9 mouse cellular contexts compared by ENCODE assay signal in genomic region chr9:65666042-65666441, GRCm38 (mm10). TPM values are rescaled to one million over a fixed set of nuclear protein-coding genes. Genes with fewer than 3 reads are reported as not detected.
DNase-seq lines count a peak whose midpoint lies in the region; ATAC-seq lines count a peak whose summit lies in the region.
"Had no signal": no experiment of that assay in that cellular context is flagged by ENCODE, and none has a peak within 500 bp of the region (broad histone marks: within the 10 kb centered on the region; RNA-seq: fewer than 3 reads in every experiment).

No protein-coding gene starts in this region.

- H3K27me3 ChIP-seq in forebrain, embryonic 10.5 days (ENCODE audit: poor library complexity, severe bottlenecking): no peaks in the 10 kb centered on the region
- H3K27me3 ChIP-seq in forebrain, embryonic 15.5 days: no peaks in the 10 kb centered on the region
- H3K27me3 ChIP-seq: lung, embryonic 15.5 days had no signal

- peaks cover 10% of the 10 kb centered on the region for H3K4me1 ChIP-seq in forebrain, embryonic 10.5 days
- H3K4me1 ChIP-seq in forebrain, embryonic 15.5 days: no peaks in the 10 kb centered on the region
- H3K4me1 ChIP-seq: lung, embryonic 15.5 days had no signal

- DNase-seq in forebrain, embryonic 10.5 days (ENCODE audit: extremely low spot score, low spot score): peak; percentile 61
- peak; percentile 54 for DNase-seq in Muller cell, postnatal 12 days (ENCODE audit: inconsistent ontology term)
- peak; percentile 73 to 84 for DNase-seq in cerebellum, postnatal 25 days
- DNase-seq in gastrocnemius, postnatal 14 days: peak; percentile 66
- DNase-seq in kidney, postnatal 25 days: peak; percentile 86 to 89
- peak; percentile 91 for DNase-seq in lung, postnatal 36 days
- DNase-seq in right cerebral cortex, postnatal 4 days: peak; percentile 65

- H3K4me2 ChIP-seq in forebrain, embryonic 15.5 days (replicated peaks): no peak overlapping the region
- H3K4me2 ChIP-seq: lung, embryonic 15.5 days had no signal

- no peak overlapping the region for H3K4me3 ChIP-seq in forebrain, embryonic 10.5 days
- no peak overlapping the region for H3K4me3 ChIP-seq in forebrain, embryonic 15.5 days
- H3K4me3 ChIP-seq: lung, embryonic 15.5 days had no signal

- intact Hi-C loops in gastrocnemius, postnatal 14 days (cut with DNase I; ENCODE audit: low total_unique reads): no loop called here

- H3K27ac ChIP-seq in forebrain, embryonic 10.5 days: no peak overlapping the region
- H3K27ac ChIP-seq in forebrain, embryonic 15.5 days (replicated peaks): no peak overlapping the region
- H3K27ac ChIP-seq: lung, embryonic 15.5 days had no signal

- no peaks in the 10 kb centered on the region for H3K36me3 ChIP-seq in forebrain, embryonic 10.5 days (replicated peaks)
- no peaks in the 10 kb centered on the region for H3K36me3 ChIP-seq in forebrain, embryonic 15.5 days
- H3K36me3 ChIP-seq: lung, embryonic 15.5 days had no signal

- no peak for ATAC-seq in forebrain, embryonic 15.5 days (replicated peaks)

- no peak overlapping the region for H3K9ac ChIP-seq in forebrain, embryonic 15.5 days (replicated peaks)
- H3K9ac ChIP-seq: lung, embryonic 15.5 days had no signal

- no peaks in the 10 kb centered on the region for H3K9me3 ChIP-seq in forebrain, embryonic 10.5 days
- H3K9me3 ChIP-seq in forebrain, embryonic 15.5 days: no peaks in the 10 kb centered on the region
- H3K9me3 ChIP-seq: lung, embryonic 15.5 days had no signal

- WGBS in forebrain, embryonic 10.5 days: 31% methylated on average over 5 of the region's 5 CpGs
- WGBS in forebrain, embryonic 15.5 days: 7% methylated on average over 5 of the region's 5 CpGs

RNA-seq across cellular contexts. Expression of gene Oaz2, which starts 1.8 kb away (rescaled TPM):
- polyA plus RNA-seq in forebrain, embryonic 10.5 days (2016; fragmentation: Nextera tagmentation; extraction: Ambion mirVana): 204 and 217 TPM in 2 replicates
- polyA plus RNA-seq in forebrain, embryonic 15.5 days (2015; fragmentation: Nextera tagmentation; extraction: Ambion mirVana): 328 and 347 TPM in 2 replicates
- 100 to 1,000 TPM; 258 to 262 TPM for total RNA-seq in gastrocnemius, postnatal 14 days (2021)

RNA-seq across cellular contexts. Expression of gene Rbpms2, which starts 36.6 kb away (rescaled TPM):
- 24.2 and 24.7 TPM in 2 replicates for polyA plus RNA-seq in forebrain, embryonic 10.5 days (2016; fragmentation: Nextera tagmentation; extraction: Ambion mirVana)
- 3.3 and 3.6 TPM in 2 replicates for polyA plus RNA-seq in forebrain, embryonic 15.5 days (2015; fragmentation: Nextera tagmentation; extraction: Ambion mirVana)
- total RNA-seq in gastrocnemius, postnatal 14 days (2021): 1 to 10 TPM; 2.2 to 2.6 TPM
